Mouse (Mus musculus) olfactory bulb, adult 2 months (tissue): ENCODE results near the gene Nos1. TPM values are rescaled to one million over a fixed set of nuclear protein-coding genes. Genes with fewer than 3 reads are reported as not detected.
A peak's percentile ranks its signal among the peaks of the same experiment; 100 is the strongest.

Experiments
- H3K27ac ChIP-seq: fragments of 200-500 bp; 2 replicates; pipeline ENCODE4 v1.5.1; 2012; ENCODE audit warnings: low read depth, low read length; ENCODE audit not compliant: insufficient read depth
- H3K4me1 ChIP-seq: fragments of 200-500 bp; 2 replicates; pipeline ENCODE4 v1.6.1; 2012; ENCODE audit warnings: low read length; ENCODE audit not compliant: control insufficient read depth, insufficient read depth
- H3K4me3 ChIP-seq: fragments of 200-500 bp; 2 replicates; pipeline ENCODE4 v1.5.1; 2012; ENCODE audit warnings: mild to moderate bottlenecking, low read depth, low read length, moderate library complexity; ENCODE audit not compliant: insufficient read depth
- CTCF ChIP-seq: fragments of 200-500 bp; IDR thresholded peaks from 2 replicates; pipeline ENCODE4 v1.5.1; 2012; ENCODE audit warnings: low read depth, mild to moderate bottlenecking, low read length, moderate library complexity; ENCODE audit not compliant: insufficient read depth
- POLR2A ChIP-seq: fragments of 200-500 bp; IDR thresholded peaks from 2 replicates; pipeline ENCODE4 v1.6.1; 2012; ENCODE audit warnings: mild to moderate bottlenecking, low read depth, low read length, moderate library complexity; ENCODE audit not compliant: insufficient read depth
- WGBS: fragments of 180-500 bp; shearing (Covaris S2); methylation state at CpG from one replicate; pipeline ENCODE4 v1.1.7; 2018; 5-methylcytosine and 5-hydroxymethylcytosine counted together
- polyA plus RNA-seq: library from polyadenylated mRNA; stranded (reverse); fragments of >200 nt; gene quantifications from 2 replicates; pipeline ENCODE4 v1.2.4, GENCODE M21; 2012; ENCODE audit warnings: low replicate concordance; ENCODE audit not compliant: missing spikeins, insufficient read depth, insufficient read length

Nos1 gene
- polyA plus RNA-seq, 1 experiment, result not detected

DNA sequence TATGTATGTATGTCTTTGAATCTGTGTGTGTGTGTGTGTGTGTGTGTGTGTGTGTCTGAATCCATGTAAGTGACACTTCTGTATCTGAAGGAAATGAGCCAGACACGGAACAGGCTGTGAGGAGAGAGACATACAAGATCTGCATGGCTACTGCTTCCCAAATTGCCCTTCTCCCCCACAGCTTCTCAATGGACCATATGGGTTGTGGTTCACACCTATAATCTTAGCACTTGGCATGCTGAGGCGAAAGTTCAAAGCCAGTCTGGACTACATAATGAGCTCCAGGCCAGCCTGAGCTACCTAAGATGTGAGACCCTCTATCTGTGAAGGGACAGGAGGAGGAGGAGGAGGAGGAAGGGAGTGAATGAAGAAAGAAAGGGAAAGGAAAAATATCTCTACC lies 151.4 kb downstream of the Nos1 start:
- H3K4me3 ChIP-seq, result no peak overlapping the region
- 98% methylated on average over 2 of the region's 2 CpGs for WGBS
- H3K4me1 ChIP-seq, result peaks cover 6% of the 10 kb centered on the region
- TF ChIP-seq POLR2A, result no peak
- TF ChIP-seq CTCF, result no peak
- no peak overlapping the region for H3K27ac ChIP-seq

DNA sequence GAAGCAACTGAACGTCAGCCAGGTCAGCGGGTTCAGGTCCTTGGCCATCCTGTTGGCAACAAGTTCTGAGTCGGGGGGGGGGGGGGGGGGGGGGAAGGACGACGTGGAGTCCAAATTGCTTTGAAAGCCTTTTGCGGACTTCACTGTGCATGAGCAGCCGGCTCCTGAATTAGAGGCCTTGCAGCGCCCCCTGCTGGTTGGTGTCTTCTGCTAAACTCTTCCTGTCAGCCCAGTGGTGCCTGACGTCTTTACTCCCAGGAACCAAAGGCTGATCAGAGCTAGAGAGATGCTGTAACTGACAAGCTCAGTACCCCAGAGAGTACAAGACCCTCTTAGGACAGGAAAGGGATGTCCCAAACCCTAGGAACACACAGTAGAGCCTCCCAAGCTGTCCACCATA lies 152.0 kb downstream of the Nos1 start:
- 2% methylated on average over 9 of the region's 9 CpGs for WGBS
- TF ChIP-seq POLR2A (no peak), CTCF (peak; percentile 75)
- Histone ChIP-seq H3K27ac (no peak overlapping the region), H3K4me3 (no peak overlapping the region), H3K4me1 (peaks cover 6% of the 10 kb centered on the region)

DNA sequence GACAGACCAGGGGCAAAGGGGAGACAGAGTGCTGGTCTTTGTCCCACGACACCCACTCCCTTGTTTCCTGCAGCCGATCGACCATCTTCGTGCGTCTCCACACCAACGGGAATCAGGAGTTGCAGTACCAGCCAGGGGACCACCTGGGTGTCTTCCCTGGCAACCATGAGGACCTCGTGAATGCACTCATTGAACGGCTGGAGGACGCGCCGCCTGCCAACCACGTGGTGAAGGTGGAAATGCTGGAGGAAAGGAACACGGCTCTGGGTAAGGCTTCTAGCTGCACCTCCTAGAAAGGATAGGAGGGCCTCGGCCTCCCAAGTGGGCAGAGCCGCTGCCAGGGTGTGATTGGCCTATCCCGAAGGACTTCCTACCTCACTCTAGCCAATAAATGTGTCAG lies 155.5 kb downstream of the Nos1 start:
- H3K27ac ChIP-seq, result no peak overlapping the region
- WGBS, result 75% methylated on average over 16 of the region's 16 CpGs
- H3K4me1 ChIP-seq, result peaks cover 6% of the 10 kb centered on the region
- TF ChIP-seq CTCF (no peak), POLR2A (no peak)
- H3K4me3 ChIP-seq, result no peak overlapping the region

DNA sequence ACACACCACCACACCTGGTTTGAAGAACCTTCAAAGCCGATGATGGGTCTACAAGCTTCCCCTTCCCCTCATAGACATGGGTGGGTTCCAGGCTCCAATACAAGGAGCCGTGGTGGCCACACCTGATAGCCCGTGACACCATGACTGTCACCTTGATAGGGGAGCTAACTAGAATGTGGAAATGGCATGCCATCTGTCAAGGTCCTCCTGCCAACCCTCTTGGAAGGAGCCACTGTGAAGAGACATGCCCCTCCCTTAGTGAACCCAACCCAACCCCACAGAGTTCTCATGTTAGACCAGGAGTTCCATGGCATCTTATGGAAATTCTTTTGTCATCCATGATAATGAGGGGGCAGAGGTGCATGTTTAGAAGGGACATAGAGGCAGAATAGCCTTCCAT lies 156.4 kb downstream of the Nos1 start:
- WGBS, result 90% methylated on average over 3 of the region's 3 CpGs
- no peak for TF ChIP-seq CTCF
- TF ChIP-seq POLR2A, result no peak

DNA sequence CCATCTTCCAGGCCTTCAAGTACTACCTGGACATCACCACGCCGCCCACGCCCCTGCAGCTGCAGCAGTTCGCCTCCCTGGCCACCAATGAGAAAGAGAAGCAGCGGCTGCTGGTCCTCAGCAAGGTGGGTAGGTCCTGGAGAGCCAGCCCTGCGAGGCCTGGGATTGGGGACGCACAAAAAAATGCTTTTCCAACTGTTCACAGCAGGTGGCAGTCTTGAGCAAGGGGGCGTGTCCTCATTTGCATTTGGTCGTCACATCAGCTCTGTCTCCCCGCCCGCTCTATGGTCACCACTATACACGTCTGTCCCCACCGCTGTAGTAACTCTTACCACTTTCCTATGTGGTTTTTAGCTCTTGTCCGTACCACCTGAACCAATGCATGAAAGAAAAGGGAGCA lies 157.3 kb downstream of the Nos1 start:
- no peak overlapping the region for H3K27ac ChIP-seq
- 39% methylated on average over 14 of the region's 14 CpGs for WGBS
- H3K4me1 ChIP-seq, result peaks cover 3% of the 10 kb centered on the region; the same call in 1 of the 2 replicates
- H3K4me3 ChIP-seq, result no peak overlapping the region
- TF ChIP-seq CTCF (peak; percentile 40; the same call in 1 of the 2 replicates), POLR2A (no peak)

More for the DNA sequence above, 156.4 kb downstream of the Nos1 start:
- H3K4me1 ChIP-seq, result peaks cover 6% of the 10 kb centered on the region
- H3K27ac ChIP-seq, result no peak overlapping the region
- H3K4me3 ChIP-seq, result no peak overlapping the region

DNA sequence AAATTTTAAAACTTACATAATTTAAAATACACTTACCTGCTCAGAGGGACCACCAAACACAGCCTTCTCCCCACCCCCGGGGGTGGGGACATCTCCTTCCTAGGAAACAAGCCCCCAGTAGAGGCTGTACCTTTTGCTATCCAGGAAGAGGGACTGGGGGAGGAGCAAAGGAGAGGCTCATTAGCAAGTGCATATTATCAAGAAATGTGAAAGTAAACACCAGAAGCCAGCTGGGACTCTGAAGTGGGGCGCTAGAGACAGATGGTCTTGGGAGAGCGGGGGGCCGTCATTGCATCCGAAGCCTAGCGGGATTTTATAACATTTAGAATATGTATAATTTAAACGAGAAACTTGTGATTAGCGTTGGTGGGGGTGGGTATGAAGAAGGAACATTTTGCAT lies 158.6 kb downstream of the Nos1 start:
- Histone ChIP-seq H3K4me3 (no peak overlapping the region), H3K27ac (no peak overlapping the region), H3K4me1 (peaks cover 3% of the 10 kb centered on the region; the same call in 1 of the 2 replicates)
- TF ChIP-seq CTCF, result no peak
- TF ChIP-seq POLR2A, result no peak
- WGBS, result 44% methylated on average over 8 of the region's 8 CpGs

DNA sequence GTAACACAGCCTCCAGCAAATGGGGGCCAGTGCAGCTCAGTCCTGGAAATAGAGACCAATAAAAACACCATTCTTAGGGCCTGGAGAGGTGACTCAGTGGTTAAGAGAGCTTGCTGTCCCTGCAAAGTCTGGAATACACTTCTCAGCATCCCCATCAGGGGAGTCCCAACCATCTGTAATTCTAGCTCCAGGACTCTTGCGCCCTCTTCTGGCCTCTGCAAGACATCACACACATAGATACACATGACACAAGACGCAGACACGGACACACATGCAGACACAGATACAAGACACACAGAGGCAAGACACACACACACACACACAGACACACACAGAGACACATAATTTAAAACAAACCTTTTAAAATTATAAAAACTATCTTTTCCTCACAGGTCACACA lies 160.7 kb downstream of the Nos1 start:
- Histone ChIP-seq H3K27ac (no peak overlapping the region), H3K4me3 (no peak overlapping the region), H3K4me1 (0 out of 2 replicates have a peak, but pooled peaks cover under 1% of the 10 kb centered on the region)
- TF ChIP-seq POLR2A, result no peak
- TF ChIP-seq CTCF, result no peak
- 77% methylated on average over 3 of the region's 3 CpGs for WGBS

DNA sequence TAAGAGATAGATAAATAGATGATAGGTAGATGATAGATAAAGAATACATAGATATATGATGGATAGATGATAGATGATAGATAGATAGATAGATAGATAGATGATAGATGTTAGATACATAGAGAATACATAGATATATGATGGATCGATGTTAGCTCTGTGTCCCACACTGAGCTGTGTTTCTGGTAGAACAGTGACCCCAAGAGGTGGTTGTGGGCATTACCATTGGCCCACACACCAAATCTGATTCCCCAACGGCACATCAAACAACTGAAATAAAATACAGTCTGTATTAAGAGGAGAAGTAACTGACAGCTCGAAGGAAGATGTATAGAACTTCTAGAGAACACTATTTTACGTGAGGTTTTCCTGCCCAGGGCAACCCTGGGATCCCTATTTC lies 165.8 kb downstream of the Nos1 start:
- WGBS, result 12% methylated on average over 4 of the region's 4 CpGs
- no peak for TF ChIP-seq CTCF
- H3K4me1 ChIP-seq, result no peaks in the 10 kb centered on the region
- H3K4me3 ChIP-seq, result no peak overlapping the region
- H3K27ac ChIP-seq, result no peak overlapping the region

DNA sequence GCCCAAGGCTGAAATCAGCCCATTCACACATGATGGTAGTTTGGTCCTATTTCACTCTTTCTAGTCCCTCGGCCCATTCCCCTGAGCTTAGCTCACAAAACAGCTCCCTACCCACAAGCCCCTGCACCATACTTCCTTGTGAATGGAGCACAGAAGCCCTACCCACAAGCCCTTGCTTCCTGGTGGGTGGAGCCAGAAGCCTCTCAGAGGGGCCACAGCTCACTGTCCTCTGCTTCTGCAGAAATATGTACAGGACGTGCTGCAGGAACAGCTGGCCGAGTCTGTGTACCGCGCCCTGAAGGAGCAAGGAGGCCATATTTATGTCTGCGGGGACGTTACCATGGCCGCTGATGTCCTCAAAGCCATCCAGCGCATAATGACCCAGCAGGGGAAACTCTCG lies 168.6 kb downstream of the Nos1 start:
- H3K27ac ChIP-seq, result no peak overlapping the region
- TF ChIP-seq CTCF, result no peak
- no peak for TF ChIP-seq POLR2A
- 85% methylated on average over 10 of the region's 10 CpGs for WGBS

DNA sequence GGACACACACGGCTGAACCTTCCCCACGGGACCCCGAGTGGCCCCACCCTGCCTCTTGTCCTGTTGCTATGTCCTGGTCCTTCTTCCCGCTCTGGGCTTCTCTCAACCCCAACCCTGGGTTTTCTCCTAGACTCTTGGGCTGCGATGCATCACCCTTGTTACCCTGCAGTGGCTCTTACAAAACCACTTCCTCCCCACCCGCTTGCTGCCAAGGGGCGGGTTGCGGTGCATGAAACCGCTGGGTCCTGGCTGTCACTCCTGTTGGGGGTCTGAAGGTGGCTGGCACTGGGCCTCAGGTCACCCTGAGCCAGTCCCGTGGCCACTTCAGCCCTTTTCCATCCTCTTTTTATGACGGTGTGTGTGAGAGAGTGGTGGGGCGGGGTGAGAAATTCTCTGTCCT lies 173.1 kb downstream of the Nos1 start:
- TF ChIP-seq CTCF (no peak), POLR2A (no peak)
- H3K4me3 ChIP-seq, result no peak overlapping the region
- no peak overlapping the region for H3K27ac ChIP-seq
- 84% methylated on average over 12 of the region's 12 CpGs for WGBS
- peaks cover 3% of the 10 kb centered on the region; the same call in 1 of the 2 replicates for H3K4me1 ChIP-seq

More for the DNA sequence above, 168.6 kb downstream of the Nos1 start:
- no peaks in the 10 kb centered on the region for H3K4me1 ChIP-seq
- no peak overlapping the region for H3K4me3 ChIP-seq
